Mouse (Mus musculus) heart, postnatal 0 days (tissue): ENCODE data around the gene Nudt6. TPM values are rescaled to one million over a fixed set of nuclear protein-coding genes. Genes with fewer than 3 reads are reported as not detected.

Source experiments
- ATAC-seq: fragments of 200-750 bp; cut with Nextera tagmentation; 2 replicates; pipeline ENCODE4 v1.8.0; 2017; ENCODE audit warnings: low read depth, moderate number of reproducible peaks, moderate library complexity; ENCODE audit not compliant: insufficient read depth
- DNase-seq: peaks from one replicate; pipeline ENCODE4 v3.0.0-alpha.2; 2016; ENCODE audit warnings: low spot score
- H3K27ac ChIP-seq: fragments of 300-500 bp; sonication (generic); 2 replicates; pipeline ENCODE4 v1.5.1; 2014; ENCODE audit warnings: low read depth, mild to moderate bottlenecking
- H3K27me3 ChIP-seq: fragments of 300-500 bp; sonication (generic); 2 replicates; pipeline ENCODE4 v1.6.1; 2014; ENCODE audit warnings: low read length, mixed read lengths; ENCODE audit not compliant: control insufficient read depth, insufficient read depth
- H3K36me3 ChIP-seq: fragments of 300-500 bp; sonication (generic); replicated peaks from 2 replicates; pipeline ENCODE4 v1.6.1; 2014; ENCODE audit warnings: low read length, mixed read lengths; ENCODE audit not compliant: control insufficient read depth, insufficient read depth
- H3K4me1 ChIP-seq: fragments of 300-500 bp; sonication (generic); 2 replicates; pipeline ENCODE4 v1.6.1; 2014; ENCODE audit warnings: antibody characterized with exemption; ENCODE audit not compliant: control insufficient read depth, insufficient read depth
- H3K4me2 ChIP-seq: fragments of 300-500 bp; sonication (generic); 2 replicates; pipeline ENCODE4 v1.6.1; 2014; ENCODE audit warnings: low read depth, mild to moderate bottlenecking, low read length, moderate library complexity
- H3K4me3 ChIP-seq: fragments of 300-500 bp; sonication (generic); 2 replicates; pipeline ENCODE4 v1.5.1; 2014; ENCODE audit warnings: low read depth, low read length
- H3K9ac ChIP-seq: fragments of 300-500 bp; sonication (generic); replicated peaks from 2 replicates; pipeline ENCODE4 v1.6.1; 2014; ENCODE audit warnings: low read depth, low read length, mixed read lengths
- H3K9me3 ChIP-seq: fragments of 300-500 bp; sonication (generic); replicated peaks from 2 replicates; pipeline ENCODE4 v1.6.1; 2016; ENCODE audit warnings: low read length; ENCODE audit not compliant: control insufficient read depth
- CTCF ChIP-seq: IDR thresholded peaks from 2 replicates; pipeline ENCODE4 v1.5.1; 2016; ENCODE audit warnings: antibody characterized with exemption, control low read depth, low read depth
- EP300 ChIP-seq: IDR thresholded peaks from 2 replicates; pipeline ENCODE4 v1.6.1; 2016; ENCODE audit warnings: antibody characterized with exemption, low read depth
- WGBS: fragments of 180-500 bp; shearing (Covaris S2); extraction: QIAGEN DNeasy Blood & Tissue Kit; methylation state at CpG from one replicate; pipeline ENCODE4 v1.1.7; 2014; 5-methylcytosine and 5-hydroxymethylcytosine counted together
- polyA plus RNA-seq: library from polyadenylated mRNA; unstranded; fragments of >200 nt; fragmentation: Nextera tagmentation; extraction: Ambion mirVana; gene quantifications from 2 replicates; pipeline ENCODE4 v1.2.1, GENCODE M21; 2015
- total RNA-seq: library from RNA; depleted of rRNA; stranded (reverse); fragments of >200 nt; gene quantifications from 2 replicates; pipeline ENCODE4 v1.2.3, GENCODE M21; 2014; ENCODE audit warnings: low replicate concordance; rRNA removed

Gene Nudt6
- total RNA-seq, result 9.8 and 38.8 TPM in 2 replicates
- 23.6 and 25.4 TPM in 2 replicates for polyA plus RNA-seq

- WGBS, result under 1% methylated on average over 50 of the region's 50 CpGs
- H3K4me2 ChIP-seq, result peak within 1 kb of the TSS; percentile 82
Observed at GRCm38 (mm10) chr3:37420072-37420471, at the start of gene Nudt6. Gene Nudt6, minus strand, starts transcription at chr3:37420211.

GRCm38 (mm10) chr3:37469353-37469752, 49.3 kb upstream of the Nudt6 start:
- no peaks in the 10 kb centered on the region for H3K36me3 ChIP-seq
- ATAC-seq (no peak), DNase-seq (no peak)
- no peak overlapping the region for H3K4me3 ChIP-seq
- H3K4me1 ChIP-seq, result no peaks in the 10 kb centered on the region
- 74% methylated on average over 4 of the region's 4 CpGs for WGBS
- TF ChIP-seq CTCF, result no peak
- no peak for TF ChIP-seq EP300
- no peaks in the 10 kb centered on the region for H3K9me3 ChIP-seq
- no peak overlapping the region for H3K9ac ChIP-seq
- H3K4me2 ChIP-seq, result no peak overlapping the region
- no peaks in the 10 kb centered on the region for H3K27me3 ChIP-seq
- H3K27ac ChIP-seq, result no peak overlapping the region

More at GRCm38 (mm10) chr3:37420072-37420471, at the start of gene Nudt6:
- Histone ChIP-seq H3K36me3 (no peaks in the 10 kb centered on the region; the same call in 1 of the 2 replicates), H3K27me3 (no peaks in the 10 kb centered on the region), H3K4me1 (peaks cover 12% of the 10 kb centered on the region), H3K27ac (peak within 1 kb of the TSS; percentile 98), H3K4me3 (peak within 1 kb of the TSS; percentile 88), H3K9ac (peak within 1 kb of the TSS; percentile 81), H3K9me3 (no peaks in the 10 kb centered on the region)
- DNase-seq (peak; percentile 93), ATAC-seq (peak; percentile 83)
- TF ChIP-seq CTCF (no peak), EP300 (peak; percentile 42; the same call in 1 of the 2 replicates)

- H3K27ac ChIP-seq, result no peak overlapping the region
- DNase-seq, result peak; percentile 42
- H3K4me1 ChIP-seq, result no peaks in the 10 kb centered on the region
- H3K9ac ChIP-seq, result no peak overlapping the region
- no peak for ATAC-seq
- TF ChIP-seq EP300 (no peak), CTCF (peak; percentile 57)
- no peaks in the 10 kb centered on the region for H3K36me3 ChIP-seq
- H3K4me2 ChIP-seq, result no peak overlapping the region
- no peak overlapping the region for H3K4me3 ChIP-seq
- WGBS, result 82% methylated on average over 2 of the region's 2 CpGs
- no peaks in the 10 kb centered on the region for H3K27me3 ChIP-seq
- H3K9me3 ChIP-seq, result no peaks in the 10 kb centered on the region
Observed at GRCm38 (mm10) chr3:37468170-37468569, 48.2 kb upstream of the Nudt6 start.

GRCm38 (mm10) chr3:37455992-37456391, 36.0 kb upstream of the Nudt6 start:
- no peak overlapping the region for H3K4me2 ChIP-seq
- H3K9ac ChIP-seq, result no peak overlapping the region
- TF ChIP-seq CTCF (no peak), EP300 (no peak)
- H3K4me1 ChIP-seq, result no peaks in the 10 kb centered on the region
- DNase-seq, result peak; percentile 14
- no peaks in the 10 kb centered on the region for H3K9me3 ChIP-seq
- no peak for ATAC-seq
- H3K4me3 ChIP-seq, result no peak overlapping the region
- H3K36me3 ChIP-seq, result peaks cover 8% of the 10 kb centered on the region
- H3K27ac ChIP-seq, result no peak overlapping the region
- H3K27me3 ChIP-seq, result no peaks in the 10 kb centered on the region
- WGBS, result 49% methylated on average over 1 of the region's 1 CpGs

GRCm38 (mm10) chr3:37443409-37443808, 23.4 kb upstream of the Nudt6 start:
- H3K27me3 ChIP-seq, result no peaks in the 10 kb centered on the region
- H3K9ac ChIP-seq, result no peak overlapping the region
- H3K9me3 ChIP-seq, result no peaks in the 10 kb centered on the region
- no peak overlapping the region for H3K27ac ChIP-seq
- WGBS, result 75% methylated on average over 2 of the region's 2 CpGs
- DNase-seq, result no peak
- H3K4me1 ChIP-seq, result no peaks in the 10 kb centered on the region
- no peak overlapping the region for H3K4me2 ChIP-seq
- no peak for ATAC-seq
- H3K36me3 ChIP-seq, result peaks cover 19% of the 10 kb centered on the region
- H3K4me3 ChIP-seq, result no peak overlapping the region
- TF ChIP-seq EP300 (no peak), CTCF (no peak)

GRCm38 (mm10) chr3:37439770-37440169, 19.8 kb upstream of the Nudt6 start:
- Histone ChIP-seq H3K4me3 (no peak overlapping the region), H3K4me1 (no peaks in the 10 kb centered on the region), H3K36me3 (peaks cover 28% of the 10 kb centered on the region), H3K27me3 (no peaks in the 10 kb centered on the region), H3K27ac (no peak overlapping the region), H3K4me2 (no peak overlapping the region), H3K9me3 (no peaks in the 10 kb centered on the region), H3K9ac (no peak overlapping the region)
- TF ChIP-seq CTCF (no peak), EP300 (no peak)
- DNase-seq (no peak), ATAC-seq (no peak)
- 62% methylated on average over 1 of the region's 1 CpGs for WGBS
